Mouse (Mus musculus) myocyte (in vitro differentiated cells): Measurements from ENCODE around the gene Cntnap5c.

Experiments used
- CEBPB ChIP-seq: IDR thresholded peaks from 2 replicates; pipeline ENCODE4 v1.6.1; 2011; ENCODE audit warnings: mild to moderate bottlenecking, moderate library complexity; ENCODE audit not compliant: poor library complexity, insufficient read depth, severe bottlenecking
- E2F4 ChIP-seq: IDR thresholded peaks from one replicate; pipeline ENCODE4 v1.6.1; 2011; ENCODE audit warnings: mild to moderate bottlenecking, control low read depth, moderate library complexity; ENCODE audit not compliant: insufficient read depth
- MAX ChIP-seq: IDR thresholded peaks from one replicate; pipeline ENCODE4 v1.6.1; 2011; ENCODE audit warnings: low read depth, mild to moderate bottlenecking, control low read depth
- MYOD1 ChIP-seq, 3 experiments: IDR thresholded peaks; one replicate each; pipeline ENCODE4 v1.6.1; 2011; ENCODE audit warnings: control low read depth in 2 of 3, low read depth in 2 of 3, mild to moderate bottlenecking in 2 of 3, moderate library complexity in 1 of 3; ENCODE audit not compliant: insufficient read length in 2 of 3, control insufficient read depth in 1 of 3
- MYOG ChIP-seq, 3 experiments: IDR thresholded peaks; one replicate each; pipeline ENCODE4 v1.6.1; 2011; ENCODE audit warnings: control low read depth in 2 of 3, low read depth in 2 of 3, mild to moderate bottlenecking in 2 of 3; ENCODE audit not compliant: insufficient read length in 2 of 3, control insufficient read depth in 1 of 3, insufficient read depth in 1 of 3
- POLR2A ChIP-seq: IDR thresholded peaks from one replicate; pipeline ENCODE4 v1.6.1; 2011; ENCODE audit warnings: low read depth, mild to moderate bottlenecking, control low read depth, moderate library complexity; ENCODE audit not compliant: insufficient read length
- POLR2AphosphoS2 ChIP-seq: IDR thresholded peaks from one replicate; pipeline ENCODE4 v1.6.1; 2011; ENCODE audit warnings: low read depth, control low read depth; ENCODE audit not compliant: insufficient read length
- SRF ChIP-seq: IDR thresholded peaks from one replicate; pipeline ENCODE4 v1.6.1; 2011; ENCODE audit warnings: low read depth; ENCODE audit not compliant: control insufficient read depth, insufficient read length
- TCF12 ChIP-seq: IDR thresholded peaks from one replicate; pipeline ENCODE4 v1.6.1; 2011; ENCODE audit warnings: mild to moderate bottlenecking, control low read depth; ENCODE audit not compliant: poor library complexity, insufficient read depth, severe bottlenecking
- USF1 ChIP-seq: IDR thresholded peaks from one replicate; pipeline ENCODE4 v1.6.1; 2011; ENCODE audit warnings: low read depth, mild to moderate bottlenecking, control low read depth, moderate library complexity

- no peak for TF ChIP-seq POLR2A
- TF ChIP-seq MAX = no peak
- no peak for TF ChIP-seq E2F4
- TF ChIP-seq MYOD1 (IDR thresholded peaks at IDR 0.05; ENCODE audit: control insufficient read depth in 1 of 3, insufficient read length in 2 of 3, low read depth in 2 of 3) = no peak
- no peak for TF ChIP-seq POLR2AphosphoS2
- no peak for TF ChIP-seq MYOG (IDR thresholded peaks at IDR 0.05; ENCODE audit: control insufficient read depth in 1 of 3, insufficient read depth in 1 of 3, insufficient read length in 2 of 3, low read depth in 2 of 3)
- no peak for TF ChIP-seq USF1
- TF ChIP-seq CEBPB = no peak
- no peak for TF ChIP-seq SRF
- TF ChIP-seq TCF12 = no peak
Observed at GRCm38 (mm10) chr17:58363582-58364267, 594.4 kb downstream of the Cntnap5c start.
